Mouse (Mus musculus) liver, postnatal 0 days (tissue): Measurements from ENCODE around the gene Cc2d1a. TPM values are rescaled to one million over a fixed set of nuclear protein-coding genes. Genes with fewer than 3 reads are reported as not detected.

ENCODE experiments used
- ATAC-seq: fragments of 200-750 bp; cut with Nextera tagmentation; 2 replicates; pipeline ENCODE4 v1.8.0; 2017; ENCODE audit warnings: mild to moderate bottlenecking, moderate library complexity
- DNase-seq: peaks from one replicate; pipeline ENCODE4 v3.0.0-alpha.2; 2016
- H3K27ac ChIP-seq: fragments of 300-500 bp; sonication (generic); 2 replicates; pipeline ENCODE4 v1.5.1; 2014; ENCODE audit warnings: antibody characterized with exemption, moderate library complexity, mild to moderate bottlenecking, low read depth
- H3K27me3 ChIP-seq: fragments of 300-500 bp; sonication (generic); 2 replicates; pipeline ENCODE4 v1.6.1; 2014; ENCODE audit warnings: low read length, control low read depth, mixed read lengths; ENCODE audit not compliant: insufficient read depth
- H3K36me3 ChIP-seq: fragments of 300-500 bp; sonication (generic); replicated peaks from 2 replicates; pipeline ENCODE4 v1.6.1; 2014; ENCODE audit warnings: mild to moderate bottlenecking, control low read depth, low read length, moderate library complexity, mixed read lengths; ENCODE audit not compliant: insufficient read depth
- H3K4me1 ChIP-seq: fragments of 300-500 bp; sonication (generic); 2 replicates; pipeline ENCODE4 v1.6.1; 2014; ENCODE audit warnings: antibody characterized with exemption, mild to moderate bottlenecking, control low read depth; ENCODE audit not compliant: insufficient read depth
- H3K4me2 ChIP-seq: fragments of 300-500 bp; sonication (generic); 2 replicates; pipeline ENCODE4 v1.6.1; 2014; ENCODE audit warnings: low read depth, mild to moderate bottlenecking, low read length, moderate library complexity, mixed read lengths
- H3K4me3 ChIP-seq: fragments of 300-500 bp; sonication (generic); 2 replicates; pipeline ENCODE4 v1.5.1; 2014; ENCODE audit warnings: low read depth, low read length
- H3K9ac ChIP-seq: fragments of 300-500 bp; sonication (generic); replicated peaks from 2 replicates; pipeline ENCODE4 v1.6.1; 2014; ENCODE audit warnings: mild to moderate bottlenecking, moderate library complexity
- H3K9me3 ChIP-seq: fragments of 300-500 bp; sonication (generic); 2 replicates; pipeline ENCODE4 v1.6.1; 2016; ENCODE audit warnings: mild to moderate bottlenecking, control low read depth, low read length, mixed read lengths
- CTCF ChIP-seq: sonication (generic); IDR thresholded peaks from 2 replicates; pipeline ENCODE4 v1.5.1; 2016; ENCODE audit warnings: antibody characterized with exemption, low read depth
- EP300 ChIP-seq: IDR thresholded peaks from 2 replicates; pipeline ENCODE4 v1.6.1; 2016; ENCODE audit warnings: antibody characterized with exemption, low read depth, mild to moderate bottlenecking
- WGBS: fragments of 180-500 bp; shearing (Covaris S2); extraction: QIAGEN DNeasy Blood & Tissue Kit; methylation state at CpG from one replicate; pipeline ENCODE4 v1.1.7; 2014; ENCODE audit not compliant: insufficient replicate concordance; 5-methylcytosine and 5-hydroxymethylcytosine counted together
- polyA plus RNA-seq: library from polyadenylated mRNA; unstranded; fragments of >200 nt; fragmentation: Nextera tagmentation; extraction: Ambion mirVana; gene quantifications from 2 replicates; pipeline ENCODE4 v1.2.1, GENCODE M21; 2015

The Cc2d1a gene
- polyA plus RNA-seq, 1 experiment from 2014 or later: 4.4 TPM

DNA sequence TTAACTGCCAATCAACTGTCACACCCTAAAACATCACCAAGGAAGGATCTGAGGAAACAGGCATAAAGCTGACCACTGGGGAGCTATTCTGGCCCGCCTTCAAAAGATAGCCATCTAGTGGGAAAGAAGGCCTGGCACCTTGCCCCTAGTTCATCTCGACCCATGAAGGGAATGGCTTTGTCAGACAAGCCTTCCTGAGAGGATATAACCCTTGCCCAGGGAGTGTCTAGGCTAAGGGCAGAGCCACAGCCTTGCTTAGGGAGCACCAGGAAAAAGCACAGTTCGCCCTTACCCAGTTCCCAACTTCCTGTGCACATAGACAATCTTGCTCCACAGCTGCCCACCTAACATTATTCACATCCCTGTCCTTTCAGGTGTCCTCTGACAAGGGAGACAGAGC, 44.1 kb downstream of the Cc2d1a start:
- Histone ChIP-seq H3K9me3 (no peaks in the 10 kb centered on the region), H3K4me2 (peak overlapping the region; percentile 86), H3K36me3 (peaks cover 3% of the 10 kb centered on the region), H3K4me1 (peaks cover 23% of the 10 kb centered on the region), H3K4me3 (peak overlapping the region; percentile 80), H3K27ac (no peak overlapping the region), H3K9ac (peak overlapping the region; percentile 74), H3K27me3 (no peaks in the 10 kb centered on the region)
- ATAC-seq (no peak), DNase-seq (no peak)
- WGBS: 47% methylated on average over 3 of the region's 3 CpGs
- no peak for TF ChIP-seq CTCF
- TF ChIP-seq EP300: no peak

DNA sequence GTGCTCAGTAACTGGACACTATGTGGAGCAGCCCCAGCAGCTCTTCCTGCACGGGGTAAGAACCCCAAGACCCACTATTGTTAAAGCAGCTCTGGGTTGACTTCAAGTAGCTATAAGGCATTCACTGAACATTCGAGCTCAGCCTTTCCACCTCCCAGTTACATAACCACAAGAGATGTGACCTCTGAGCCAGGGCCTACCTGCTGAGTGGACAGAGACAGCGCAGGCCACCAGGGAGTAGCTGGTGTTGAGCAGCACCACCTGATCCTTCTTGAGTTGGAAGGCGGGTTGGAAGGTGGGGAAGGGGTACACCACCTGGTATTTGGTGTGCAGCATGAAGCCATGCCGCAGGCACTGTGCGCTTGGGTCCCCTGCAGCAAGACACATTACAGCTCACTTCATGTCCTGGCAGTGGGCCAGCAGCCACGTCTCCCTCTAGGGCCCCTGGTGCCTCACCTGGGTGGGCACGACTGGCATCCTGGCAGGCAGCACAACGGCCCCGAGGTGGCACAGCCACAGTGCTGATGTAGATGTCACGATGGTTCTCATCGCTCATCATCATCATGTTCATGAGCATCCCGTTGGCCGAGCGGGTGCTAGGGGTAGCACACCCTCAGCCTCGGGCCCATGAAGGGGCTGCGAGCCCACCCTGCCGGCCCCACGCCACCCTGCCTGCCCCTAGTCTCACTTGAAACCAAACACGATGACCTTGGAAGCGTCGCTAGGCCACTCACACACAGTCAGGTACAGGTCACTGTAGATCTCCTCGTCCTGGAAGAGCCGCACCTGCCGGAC, 46.1 kb downstream of the Cc2d1a start:
- Histone ChIP-seq H3K4me3 (no peak overlapping the region), H3K36me3 (peaks cover 20% of the 10 kb centered on the region), H3K9me3 (no peaks in the 10 kb centered on the region), H3K27ac (no peak overlapping the region), H3K4me1 (peaks cover 23% of the 10 kb centered on the region), H3K27me3 (no peaks in the 10 kb centered on the region), H3K4me2 (no peak overlapping the region), H3K9ac (no peak overlapping the region)
- DNase-seq (no peak), ATAC-seq (no peak)
- 88% methylated on average over 25 of the region's 25 CpGs for WGBS
- TF ChIP-seq EP300 (no peak), CTCF (no peak)

DNA sequence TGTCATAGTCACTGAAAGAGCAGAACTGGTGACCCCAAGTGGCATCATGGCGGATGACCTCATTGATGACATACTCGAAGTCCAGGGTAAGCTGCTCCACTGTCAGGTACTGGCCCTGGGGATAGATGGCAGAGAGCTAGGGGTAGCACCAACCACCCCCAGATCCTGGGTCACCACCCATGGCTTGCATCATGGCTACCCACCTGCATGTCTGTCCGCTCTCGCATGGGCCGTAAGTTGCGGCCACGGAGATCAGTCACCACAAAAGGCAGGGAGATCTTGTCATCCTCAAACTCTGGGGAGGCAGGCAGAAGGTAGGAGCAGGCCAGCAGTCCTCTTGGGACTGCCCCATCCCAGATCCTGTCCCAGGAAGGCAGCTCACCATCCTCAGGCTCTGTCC, 49.4 kb downstream of the Cc2d1a start:
- Histone ChIP-seq H3K9ac (no peak overlapping the region), H3K27me3 (no peaks in the 10 kb centered on the region), H3K4me1 (peaks cover 8% of the 10 kb centered on the region), H3K27ac (no peak overlapping the region), H3K4me3 (no peak overlapping the region), H3K9me3 (no peaks in the 10 kb centered on the region), H3K36me3 (peaks cover 39% of the 10 kb centered on the region), H3K4me2 (no peak overlapping the region)
- DNase-seq (no peak), ATAC-seq (no peak)
- TF ChIP-seq CTCF: no peak
- TF ChIP-seq EP300: no peak
- 94% methylated on average over 7 of the region's 7 CpGs for WGBS

DNA sequence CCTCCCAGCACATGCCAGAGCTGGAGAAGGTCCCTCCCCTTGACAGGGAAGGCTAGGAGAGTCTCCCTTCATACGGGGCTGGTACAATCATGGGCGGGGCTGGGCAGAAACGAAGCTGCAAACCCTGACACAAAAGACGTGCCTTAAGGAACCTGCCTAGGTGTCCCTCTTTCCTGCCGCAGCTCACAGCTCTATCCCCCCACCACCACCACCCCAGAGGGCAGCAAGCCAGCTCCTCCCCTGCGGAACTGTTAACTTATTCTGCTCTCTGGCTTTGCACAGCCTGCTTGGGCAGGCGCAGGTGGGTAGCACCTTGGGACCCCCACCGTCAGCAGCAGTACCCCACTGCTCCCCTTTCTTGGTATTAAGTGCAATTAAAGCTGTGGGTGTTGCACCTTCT, 51.7 kb downstream of the Cc2d1a start:
- TF ChIP-seq EP300 (no peak), CTCF (no peak)
- H3K9ac ChIP-seq: no peak overlapping the region
- no peak overlapping the region for H3K4me2 ChIP-seq
- 67% methylated on average over 8 of the region's 8 CpGs for WGBS
- peaks cover 50% of the 10 kb centered on the region for H3K36me3 ChIP-seq
- no peaks in the 10 kb centered on the region for H3K27me3 ChIP-seq
- ATAC-seq: no peak
- H3K4me1 ChIP-seq: no peaks in the 10 kb centered on the region
- H3K4me3 ChIP-seq: no peak overlapping the region
- no peak for DNase-seq
- H3K27ac ChIP-seq: no peak overlapping the region
- no peaks in the 10 kb centered on the region for H3K9me3 ChIP-seq

DNA sequence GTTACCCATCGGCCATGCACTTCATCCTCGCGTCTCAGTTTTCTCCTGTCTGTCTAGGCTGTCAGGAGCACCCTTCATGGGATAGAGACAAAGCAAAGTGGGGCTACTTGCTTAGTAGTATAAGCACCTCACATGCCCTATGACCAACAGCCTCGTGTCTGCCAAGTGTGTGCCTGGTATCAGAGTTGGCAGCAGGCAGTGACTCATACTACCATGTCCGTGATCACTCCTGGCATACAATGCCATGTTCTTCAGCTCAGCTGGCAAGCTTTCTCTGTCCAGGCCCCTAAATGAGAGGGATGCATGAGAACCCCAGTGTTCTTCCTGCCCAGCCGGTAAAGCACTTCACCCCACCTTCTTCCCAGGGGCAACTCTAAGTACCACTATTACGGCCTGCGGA, 57.2 kb downstream of the Cc2d1a start:
- ATAC-seq: no peak
- Histone ChIP-seq H3K4me2 (no peak overlapping the region), H3K27me3 (no peaks in the 10 kb centered on the region), H3K9me3 (no peaks in the 10 kb centered on the region), H3K9ac (no peak overlapping the region), H3K27ac (no peak overlapping the region), H3K4me1 (no peaks in the 10 kb centered on the region), H3K4me3 (no peak overlapping the region), H3K36me3 (peaks cover 55% of the 10 kb centered on the region)
- 91% methylated on average over 8 of the region's 8 CpGs for WGBS
- no peak for TF ChIP-seq EP300
- no peak for DNase-seq

DNA sequence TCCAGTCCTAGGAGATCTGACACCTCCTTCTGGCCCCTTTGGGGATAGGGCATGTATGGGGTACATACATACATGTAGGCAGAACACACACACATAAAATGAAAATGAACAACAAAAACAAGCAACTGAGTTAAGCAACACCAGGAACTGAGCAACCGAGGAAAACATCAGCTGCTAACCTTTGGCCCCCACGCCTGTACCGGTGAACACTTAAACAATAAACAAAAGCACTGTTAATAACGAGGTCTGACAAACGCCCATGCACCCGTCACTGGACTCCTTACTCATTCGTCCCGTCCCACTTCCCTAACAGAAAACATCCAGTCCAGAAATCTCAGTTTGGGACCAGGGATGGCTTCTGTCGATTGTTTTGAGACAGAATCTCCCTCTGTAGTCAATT, 58.5 kb downstream of the Cc2d1a start:
- Histone ChIP-seq H3K27me3 (no peaks in the 10 kb centered on the region), H3K36me3 (peaks cover 43% of the 10 kb centered on the region), H3K9me3 (no peaks in the 10 kb centered on the region), H3K4me3 (no peak overlapping the region), H3K9ac (no peak overlapping the region), H3K27ac (no peak overlapping the region), H3K4me1 (peaks cover 3% of the 10 kb centered on the region; the same call in 1 of the 2 replicates), H3K4me2 (no peak overlapping the region)
- no peak for TF ChIP-seq EP300
- TF ChIP-seq CTCF: no peak
- ATAC-seq: no peak
- 73% methylated on average over 9 of the region's 9 CpGs for WGBS
- no peak for DNase-seq

DNA sequence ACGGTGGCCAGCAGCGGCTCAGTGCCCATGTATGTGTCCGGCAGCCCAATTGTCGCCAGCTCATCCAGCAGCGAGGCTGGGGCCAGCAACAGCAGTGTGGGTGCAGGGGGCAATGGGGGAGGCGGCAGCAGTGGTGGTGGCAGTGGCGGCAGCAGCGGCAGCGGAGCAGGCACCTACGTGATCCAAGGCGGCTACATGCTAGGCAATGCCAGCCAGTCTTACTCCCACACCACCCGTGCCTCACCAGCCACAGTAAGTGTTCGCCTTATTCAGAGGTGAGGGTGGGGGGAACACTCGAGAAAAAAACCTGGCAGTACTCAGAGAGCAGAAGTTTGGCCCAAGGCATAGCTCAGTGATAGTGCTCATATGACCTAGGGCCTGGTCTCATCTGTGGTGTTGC, 59.9 kb downstream of the Cc2d1a start:
- Histone ChIP-seq H3K9me3 (no peaks in the 10 kb centered on the region), H3K4me3 (no peak overlapping the region), H3K27me3 (no peaks in the 10 kb centered on the region), H3K27ac (no peak overlapping the region), H3K36me3 (peaks cover 40% of the 10 kb centered on the region), H3K4me1 (peaks cover 3% of the 10 kb centered on the region), H3K9ac (no peak overlapping the region), H3K4me2 (no peak overlapping the region)
- ATAC-seq: no peak
- WGBS: 93% methylated on average over 14 of the region's 14 CpGs
- TF ChIP-seq EP300: no peak
- TF ChIP-seq CTCF: no peak
- DNase-seq: no peak
